Mouse (Mus musculus) ovary, postnatal 10 days (tissue): Measurements from ENCODE around the gene Adora2a.
"Not testable (repeated sequence)": the region's sequence is repeated elsewhere in the genome, so short reads cannot be mapped to it uniquely, and the experiment has no call there.

ENCODE experiments used
- DNase-seq: peaks from one replicate; pipeline ENCODE4 v3.0.0; 2022; ENCODE audit warnings: low spot score

Adora2a gene

DNA sequence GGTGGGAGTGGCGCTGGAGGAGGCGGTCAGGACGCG is at the start of gene Adora2a:
TSS of gene Adora2a (plus strand) at position 6 of the 36 bp plus-strand sequence.
- DNase-seq: no peak

DNA sequence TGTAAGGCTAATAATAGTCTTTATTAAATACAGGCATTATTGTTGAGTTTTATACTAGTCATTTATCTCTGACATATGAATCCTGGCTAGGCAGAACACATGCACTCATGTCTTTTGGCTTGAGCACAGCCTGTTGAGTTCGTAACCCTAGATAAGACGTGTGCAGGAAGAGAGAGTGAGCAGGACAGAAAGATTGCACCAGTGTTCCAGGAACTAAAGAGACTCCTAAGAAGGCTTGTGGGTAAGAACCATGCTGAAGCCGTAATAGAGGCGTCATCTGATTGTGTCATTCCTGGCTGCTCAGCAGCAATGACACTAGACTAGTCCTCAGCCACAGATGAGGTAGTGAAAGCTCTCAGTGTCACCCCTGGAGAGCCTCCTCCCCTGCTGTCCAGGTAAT is 43.7 kb upstream of the Adora2a start:
- DNase-seq: no peak

DNA sequence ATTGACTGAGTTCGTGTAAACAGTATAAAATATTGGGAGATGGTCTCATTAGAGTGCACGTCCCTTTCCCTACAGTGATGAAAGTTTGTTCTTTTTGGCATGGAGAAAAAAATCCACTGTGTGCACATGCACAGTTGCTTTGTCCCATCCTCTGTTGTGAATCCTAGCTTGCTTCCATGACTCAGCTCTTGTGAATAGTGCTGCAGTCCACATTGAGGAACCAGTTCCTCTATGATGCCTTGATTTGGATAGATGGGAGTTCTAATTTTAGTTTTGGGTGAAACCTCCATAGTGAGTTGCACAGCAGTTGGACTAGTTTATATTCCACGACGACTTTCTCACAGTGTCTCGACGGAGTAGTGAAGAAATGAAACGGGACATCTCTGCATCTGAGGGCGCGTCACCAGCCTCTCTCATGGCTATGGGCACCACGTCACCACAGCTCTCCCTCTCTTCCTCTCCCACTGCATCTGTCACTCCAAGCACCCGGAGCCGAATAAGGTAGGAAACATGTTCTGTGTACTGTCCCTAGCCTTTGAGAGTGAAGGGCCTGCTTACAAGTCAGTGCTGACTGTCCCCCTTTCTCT is 40.2 kb upstream of the Adora2a start:
- DNase-seq: no peak

DNA sequence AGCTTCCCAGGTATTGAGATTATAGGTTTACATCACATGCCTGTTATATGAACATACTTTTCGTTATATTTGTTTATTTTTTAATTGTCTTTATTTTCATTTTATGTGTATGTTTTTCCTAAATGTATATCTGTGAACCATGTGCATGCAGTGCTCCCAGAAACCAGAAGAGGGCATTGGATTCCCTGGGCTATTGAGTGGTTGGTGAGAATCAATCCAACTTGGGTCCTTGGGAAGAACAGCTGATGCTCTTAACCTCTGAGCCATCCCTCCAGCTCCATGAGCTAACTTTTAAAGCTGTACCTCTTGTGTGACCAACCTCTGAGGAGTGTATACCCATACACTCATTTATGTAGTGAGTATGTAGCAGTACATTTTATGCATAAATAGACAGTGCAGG is 39.2 kb upstream of the Adora2a start:
- no peak for DNase-seq

DNA sequence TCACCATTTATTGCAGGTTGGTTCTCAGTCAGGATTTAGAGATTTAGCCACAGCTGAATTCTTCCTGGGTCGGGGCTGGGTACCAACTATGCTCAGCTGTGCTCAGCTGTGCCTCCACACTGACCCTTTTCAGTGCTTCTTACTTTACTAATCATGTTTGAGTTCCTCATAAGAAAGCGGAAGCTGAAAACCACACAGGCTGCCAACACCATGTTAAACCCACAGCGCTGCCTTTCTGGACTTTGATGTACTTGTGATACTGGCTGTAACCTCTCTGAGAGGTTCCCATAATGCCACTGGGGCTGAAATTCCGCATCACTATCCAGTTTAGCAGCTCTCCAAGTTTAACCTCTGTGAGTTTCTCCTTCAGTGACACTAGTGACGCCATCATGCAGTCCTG is 34.0 kb upstream of the Adora2a start:
- DNase-seq: no peak

DNA sequence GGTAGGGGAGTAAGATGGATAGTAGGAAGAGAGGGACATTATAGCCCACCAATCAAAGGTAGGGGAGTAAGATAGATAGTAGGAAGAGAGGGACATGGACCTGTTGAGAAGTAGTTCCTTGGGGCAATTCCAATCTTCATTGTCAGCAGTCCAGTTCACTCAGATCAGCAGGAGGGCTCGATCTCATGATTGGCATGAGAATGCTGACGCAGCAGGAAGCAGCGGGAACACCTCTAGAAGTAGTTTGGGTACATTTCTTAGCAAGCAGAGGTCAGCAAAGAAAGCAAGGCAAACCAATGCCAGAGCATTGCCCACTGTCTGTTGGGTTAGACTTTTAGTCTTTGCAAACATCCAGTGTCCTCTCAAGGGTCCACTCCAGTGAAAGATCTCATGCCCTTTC is 32.9 kb upstream of the Adora2a start:
- no peak for DNase-seq

DNA sequence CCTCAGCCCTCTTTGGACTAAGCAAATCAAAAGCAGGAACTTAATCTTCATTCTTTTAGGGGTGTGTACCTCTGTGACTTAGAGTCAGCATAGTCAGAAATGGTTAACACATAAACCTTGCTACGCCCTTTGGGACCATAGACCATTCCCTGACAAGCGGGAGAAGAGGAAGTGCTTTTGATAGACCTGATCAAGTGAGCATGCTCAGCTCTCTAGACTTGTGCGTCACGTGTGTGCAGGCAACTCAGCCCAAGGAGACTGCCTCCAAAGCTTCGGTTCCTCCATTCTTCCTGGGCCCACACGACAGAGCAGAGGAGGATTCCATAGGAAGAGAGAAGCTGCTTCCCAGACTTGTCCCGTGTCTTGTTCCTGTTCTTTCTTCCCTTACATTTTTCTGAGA is 28.1 kb upstream of the Adora2a start:
- DNase-seq: no peak

DNA sequence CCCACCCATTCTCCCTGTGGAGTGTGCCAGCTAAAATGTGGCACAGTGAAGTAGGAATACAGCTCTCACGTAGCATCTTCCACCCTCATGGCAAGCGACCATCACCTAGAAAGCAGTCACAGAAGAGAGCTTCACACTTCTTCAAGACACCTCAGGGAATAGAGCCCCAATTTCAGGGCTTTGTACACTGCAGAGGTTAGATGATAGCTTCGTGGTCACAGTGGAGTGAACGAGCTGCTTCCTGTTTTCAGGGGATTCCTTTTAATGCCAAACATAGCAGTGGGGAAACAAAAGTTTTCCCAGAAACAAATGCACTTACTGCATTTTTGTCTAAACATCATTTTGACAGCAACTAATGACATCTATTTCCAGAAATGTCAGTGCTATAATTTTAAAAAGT is 27.3 kb upstream of the Adora2a start:
- DNase-seq: no peak

DNA sequence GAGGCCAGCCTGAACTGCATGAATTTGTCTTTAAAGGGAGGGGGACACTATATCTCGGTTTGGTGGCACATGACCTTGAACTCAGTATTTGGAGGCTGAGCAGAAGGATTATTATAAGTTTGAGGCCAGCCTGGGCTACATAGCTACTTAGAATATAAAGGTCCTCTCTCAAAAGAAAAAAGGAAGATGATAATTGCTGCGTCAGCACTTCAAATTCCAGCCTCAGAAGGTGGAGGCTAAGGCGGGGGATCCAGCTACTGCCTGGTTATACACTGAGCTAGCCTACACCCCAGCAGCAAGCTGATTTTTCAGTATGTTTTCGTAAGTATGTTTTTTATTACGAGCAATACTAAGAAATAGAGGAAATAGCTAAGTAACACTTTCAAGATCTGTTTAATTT is 26.0 kb upstream of the Adora2a start:
- DNase-seq: no peak

DNA sequence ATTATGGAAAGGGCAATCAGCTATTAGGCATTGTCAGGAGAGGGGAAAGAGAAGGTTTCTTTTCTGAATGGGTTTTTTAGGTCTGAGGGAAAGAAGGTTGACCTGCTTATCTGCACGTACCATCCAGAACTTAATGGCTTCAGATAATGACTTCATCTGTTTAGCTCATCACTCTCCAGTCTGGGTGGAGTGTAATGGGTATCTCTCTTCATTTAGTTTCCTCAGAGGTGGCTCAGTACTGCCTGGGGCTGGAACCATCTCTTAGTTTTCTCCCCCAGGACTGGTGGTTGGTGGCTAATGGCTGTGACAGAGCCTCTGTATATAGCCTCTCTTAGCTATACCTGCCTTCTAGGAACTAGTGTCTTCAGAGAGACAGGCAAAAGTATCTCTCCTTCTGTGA is 25.3 kb upstream of the Adora2a start:
- DNase-seq: no peak

DNA sequence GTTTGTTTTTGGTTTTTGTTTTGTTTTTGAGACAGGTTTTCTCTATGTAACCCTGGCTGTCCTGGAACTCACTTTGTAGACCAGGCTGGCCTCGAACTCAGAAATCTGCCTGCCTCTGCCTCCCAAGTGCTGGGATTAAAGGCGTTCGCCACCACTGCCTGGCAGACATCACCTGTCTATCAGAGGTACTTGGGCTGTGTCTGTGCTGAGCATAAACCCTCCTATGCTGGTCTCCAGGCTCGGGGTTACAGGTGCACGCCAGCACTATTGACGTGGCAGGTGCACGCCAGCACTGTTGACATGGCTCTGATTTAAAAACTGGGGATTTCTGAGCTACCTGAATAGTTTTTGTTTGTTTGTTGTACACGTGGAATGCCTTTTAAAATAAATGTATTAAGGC is 24.5 kb upstream of the Adora2a start:
- DNase-seq: not testable (repeated sequence)

DNA sequence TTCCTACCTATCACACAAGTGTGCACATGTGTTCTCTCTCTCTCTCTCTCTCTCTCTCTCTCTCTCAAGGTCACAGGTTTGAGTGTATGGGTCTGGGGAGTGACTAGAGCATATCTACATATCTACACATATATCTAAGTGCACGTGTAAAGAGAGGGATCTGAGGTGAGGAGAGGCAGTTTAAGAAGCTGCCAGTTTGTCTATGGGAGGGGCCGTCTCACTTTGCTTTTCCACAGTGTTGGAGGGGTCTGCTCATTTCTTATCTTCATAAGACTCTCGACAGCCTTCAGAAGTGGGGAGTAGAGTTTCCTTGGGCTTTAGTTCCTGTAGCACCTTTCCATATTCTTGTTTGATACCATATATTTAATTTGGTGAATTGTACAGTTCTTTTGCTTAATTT is 23.4 kb upstream of the Adora2a start:
- DNase-seq: no peak

DNA sequence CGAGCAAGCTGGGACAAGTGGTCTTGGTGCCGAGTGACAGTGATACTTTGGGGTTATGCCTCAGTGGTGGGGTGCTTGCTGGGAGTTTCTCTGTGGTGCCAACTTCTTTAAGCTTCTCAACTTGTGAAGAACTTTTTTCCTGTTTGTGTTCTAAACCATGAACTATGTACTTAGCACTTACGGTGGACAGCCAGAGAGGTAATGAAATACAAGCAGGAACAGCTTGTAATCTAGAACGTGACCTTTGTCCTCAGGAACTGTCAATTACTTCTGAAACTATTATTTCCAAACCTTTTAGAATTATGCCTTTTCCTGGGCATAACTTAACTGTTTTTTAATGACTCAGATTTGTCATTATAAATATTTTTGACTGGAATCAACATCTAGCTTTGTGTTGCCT is 22.3 kb upstream of the Adora2a start:
- DNase-seq: no peak

DNA sequence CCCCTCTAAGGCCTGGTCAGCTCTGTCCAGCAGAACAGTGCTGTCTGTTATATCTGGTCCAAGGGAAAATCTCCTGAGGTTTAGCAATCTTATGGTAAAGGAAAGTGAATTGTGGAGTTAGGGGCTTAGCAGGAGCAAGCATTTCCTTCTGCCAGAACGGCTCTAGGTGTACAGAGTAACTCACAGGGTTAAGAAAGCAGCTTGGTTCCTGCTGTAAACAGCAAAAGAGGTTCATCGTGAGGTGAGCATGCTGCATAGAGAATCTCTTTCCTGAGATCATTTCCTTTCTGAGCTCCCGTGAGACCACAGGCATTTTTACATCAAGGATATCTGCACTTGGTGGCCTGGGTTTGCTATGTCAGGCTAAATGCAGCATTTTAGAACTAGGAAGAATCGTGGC is 21.8 kb upstream of the Adora2a start:
- no peak for DNase-seq

DNA sequence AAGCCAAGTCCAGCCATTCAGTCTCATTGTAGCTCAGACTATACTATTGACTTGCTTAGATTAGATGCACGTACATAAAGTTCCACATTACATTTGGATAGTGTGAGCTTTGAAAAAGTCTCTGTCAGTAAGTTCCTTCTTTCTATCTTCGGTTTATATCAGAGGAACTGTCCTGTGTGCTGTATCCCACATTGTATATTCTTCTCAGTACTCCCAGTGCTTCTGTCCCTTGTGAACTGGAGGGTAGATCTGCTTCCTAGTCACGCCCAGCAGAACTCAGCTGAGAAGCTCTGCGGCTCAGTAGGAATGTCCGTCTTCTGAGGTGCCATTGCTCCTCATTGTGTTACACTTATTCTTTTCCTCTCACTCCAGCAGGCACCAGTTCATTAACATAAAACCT is 18.1 kb upstream of the Adora2a start:
- no peak for DNase-seq

DNA sequence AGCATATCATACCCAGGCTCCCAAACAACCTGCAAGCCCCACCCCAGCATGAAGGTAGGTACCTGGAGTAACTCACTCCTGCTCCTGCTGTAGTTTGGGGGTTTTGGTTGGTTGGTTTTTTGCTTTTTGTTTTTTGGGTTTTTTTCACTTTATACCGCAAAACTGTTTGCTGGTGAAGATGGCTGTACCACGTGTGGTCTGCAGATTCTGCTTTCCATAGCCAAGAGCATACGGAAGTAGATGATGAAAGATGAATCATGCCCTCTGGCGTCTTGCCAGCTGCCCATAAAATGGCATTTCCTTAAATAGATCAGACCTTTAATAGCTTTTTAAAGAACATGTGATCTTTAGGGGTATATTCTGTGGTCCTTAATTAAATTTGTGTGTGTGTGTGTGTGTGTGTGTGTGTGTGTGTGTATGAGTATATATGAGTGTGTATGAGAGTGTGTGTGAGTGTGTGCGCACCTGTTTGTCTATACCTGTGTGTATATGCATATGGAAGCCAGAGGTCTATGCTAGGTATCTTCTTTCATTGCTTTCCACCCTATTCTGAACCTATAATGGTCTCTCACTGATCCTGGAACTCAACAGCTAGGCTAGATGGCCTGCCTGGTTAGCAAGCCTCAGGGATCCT is 16.8 kb upstream of the Adora2a start:
- DNase-seq: no peak

DNA sequence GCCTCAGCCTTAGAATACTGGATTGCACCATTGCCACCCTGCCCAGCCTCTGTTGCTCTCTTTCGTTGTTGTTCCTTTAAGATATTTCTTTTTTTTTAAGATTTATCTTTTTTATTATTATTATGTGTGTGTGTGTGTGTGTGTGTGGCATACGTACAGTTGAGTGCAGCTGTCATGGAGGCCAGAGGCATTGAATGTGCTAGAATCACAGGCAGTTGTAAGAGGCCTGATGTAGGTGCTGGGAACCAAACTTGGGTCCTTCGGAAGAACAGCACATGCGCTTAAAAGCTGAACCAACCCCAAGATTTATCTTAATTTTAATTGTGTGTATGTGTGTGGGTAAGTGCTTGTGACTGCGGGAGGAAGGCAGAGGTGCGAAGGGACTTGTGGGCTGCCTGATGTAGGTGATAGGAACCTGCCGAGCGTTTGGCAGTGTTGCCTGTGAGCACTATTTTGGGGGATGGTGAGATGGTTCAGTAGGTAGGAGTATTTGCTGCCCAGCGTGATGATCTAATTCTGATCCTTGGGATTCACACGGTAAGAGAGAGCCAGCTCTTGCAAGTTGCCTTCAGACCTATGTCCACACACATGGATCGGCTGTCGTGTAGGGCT is 15.4 kb upstream of the Adora2a start:
- no peak for DNase-seq

DNA sequence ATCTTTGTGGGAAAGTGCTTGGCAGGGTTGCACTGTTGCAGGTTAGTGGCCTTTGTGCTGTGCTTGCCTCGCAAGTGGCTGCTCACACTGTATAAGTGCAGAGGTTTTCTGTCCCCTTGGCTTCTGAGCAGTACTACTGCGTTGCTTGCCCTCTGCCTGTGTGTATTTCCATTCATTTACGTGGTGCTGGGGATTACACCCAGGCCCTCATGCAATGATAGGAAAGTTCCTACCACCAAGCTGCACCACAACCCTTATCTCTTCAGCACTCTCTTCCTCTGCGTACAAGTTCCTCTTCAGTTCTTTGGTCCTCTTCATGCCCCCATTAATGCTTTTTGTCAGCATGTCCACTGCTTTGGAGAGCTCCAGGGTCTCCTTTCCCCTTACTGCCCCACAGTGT is 14.7 kb upstream of the Adora2a start:
- no peak for DNase-seq

DNA sequence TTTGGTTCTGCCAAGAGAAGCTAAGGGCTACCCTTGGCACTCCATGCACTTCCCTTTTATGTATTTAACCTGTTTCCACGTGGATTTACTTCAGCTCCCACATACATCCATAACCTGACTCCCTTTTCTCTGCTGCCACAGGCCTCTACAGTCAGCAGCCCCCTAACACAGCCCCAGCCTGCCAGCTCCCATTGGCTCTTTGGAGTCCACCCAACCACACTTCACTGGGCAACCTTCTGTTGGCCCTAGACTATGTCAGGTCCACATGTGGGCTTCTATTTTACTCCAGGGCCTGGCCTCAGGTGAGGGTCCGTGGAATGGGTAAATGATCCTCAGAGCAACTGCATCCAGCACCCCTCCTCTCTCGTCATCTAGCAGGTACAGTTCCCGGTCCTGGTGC is 14.1 kb upstream of the Adora2a start:
- no peak for DNase-seq

DNA sequence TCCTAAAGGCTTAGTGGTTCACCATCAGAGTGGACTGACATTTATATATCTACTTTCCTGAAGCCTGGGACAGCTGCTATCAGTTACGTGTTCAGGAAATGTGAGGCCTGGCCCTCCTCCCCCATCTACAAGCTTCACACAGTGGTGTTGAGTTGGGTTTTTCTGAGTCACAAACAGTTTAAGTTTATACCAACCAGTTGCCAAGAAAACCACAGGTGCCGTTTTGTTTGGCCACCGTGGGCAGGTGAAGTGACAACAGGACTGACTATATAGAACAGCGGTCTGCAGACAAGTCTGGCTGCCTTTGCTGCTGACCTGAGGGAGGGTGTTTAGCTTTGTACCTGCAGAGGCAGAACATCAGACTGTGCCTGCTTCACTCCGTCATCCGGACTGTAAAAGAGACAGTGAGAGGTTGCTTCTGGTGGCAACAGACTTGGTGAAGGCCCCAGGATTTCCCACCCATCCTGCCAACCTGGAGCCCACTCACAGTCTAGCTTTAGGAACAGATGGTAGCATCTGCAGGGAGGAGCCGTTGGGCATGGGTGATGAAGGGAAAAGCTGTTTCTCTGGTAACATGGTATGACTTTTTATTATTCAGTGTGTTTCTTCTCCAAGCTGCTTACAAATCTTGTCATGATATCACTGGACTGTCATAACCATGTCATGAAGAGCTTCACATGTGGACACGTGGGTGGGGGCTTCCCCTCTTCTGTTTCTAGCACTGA is 13.2 kb upstream of the Adora2a start:
- no peak for DNase-seq

DNA sequence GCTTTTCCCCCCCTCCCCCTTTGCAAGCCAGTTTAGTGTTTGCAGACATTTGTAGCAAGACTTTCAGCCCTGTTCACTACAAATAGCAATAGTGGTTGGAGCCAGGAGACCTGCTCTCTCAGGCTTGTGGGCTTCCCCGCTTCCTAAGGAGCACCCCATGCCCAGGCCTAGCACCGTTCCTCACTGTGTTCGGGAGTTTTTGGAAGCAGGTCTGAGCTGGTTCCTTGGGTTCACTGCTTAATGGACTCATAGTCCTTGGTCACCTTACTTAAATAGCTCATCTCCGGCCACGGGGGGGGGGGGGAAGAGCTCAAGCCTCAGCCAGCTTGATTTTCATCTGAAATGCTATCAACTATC is 12.7 kb upstream of the Adora2a start:
- DNase-seq: no peak

DNA sequence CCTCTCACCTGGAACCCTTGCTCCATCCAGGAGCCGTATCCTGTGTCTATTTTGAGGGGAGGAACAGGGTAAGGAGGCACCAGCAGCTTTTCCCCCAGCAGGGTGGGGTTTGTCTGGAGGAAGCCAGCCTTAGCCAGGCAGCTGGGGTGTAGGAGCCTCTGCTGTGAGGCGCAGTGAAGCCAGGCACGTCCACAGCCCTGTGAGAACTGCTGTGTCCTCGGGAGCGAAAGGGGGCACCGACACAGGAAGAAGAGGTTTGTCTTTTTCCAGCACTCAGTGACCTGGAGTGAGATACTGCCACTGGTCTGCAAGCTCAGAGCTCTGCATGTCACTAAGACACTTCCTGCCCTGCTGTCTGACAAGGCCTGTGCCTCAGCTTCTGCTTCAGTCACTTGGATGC is 12.3 kb upstream of the Adora2a start:
- DNase-seq: no peak

DNA sequence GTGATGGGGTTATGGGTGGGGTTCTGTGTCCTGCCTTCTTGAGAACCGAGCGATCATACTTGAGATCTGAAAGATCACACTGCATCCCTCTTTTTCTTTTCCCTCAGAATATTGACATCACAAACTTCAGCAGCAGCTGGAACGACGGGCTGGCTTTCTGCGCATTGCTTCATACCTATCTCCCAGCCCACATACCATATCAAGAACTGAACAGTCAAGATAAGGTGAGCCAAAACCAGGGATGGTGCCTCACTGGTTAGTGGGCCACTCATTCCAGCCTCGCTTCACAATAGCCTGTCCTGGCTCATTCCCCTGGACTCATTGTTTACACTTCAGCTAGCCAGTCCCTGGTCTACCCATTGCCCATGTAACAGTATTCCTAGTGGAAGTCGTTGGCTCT is 9.5 kb upstream of the Adora2a start:
- DNase-seq: no peak

DNA sequence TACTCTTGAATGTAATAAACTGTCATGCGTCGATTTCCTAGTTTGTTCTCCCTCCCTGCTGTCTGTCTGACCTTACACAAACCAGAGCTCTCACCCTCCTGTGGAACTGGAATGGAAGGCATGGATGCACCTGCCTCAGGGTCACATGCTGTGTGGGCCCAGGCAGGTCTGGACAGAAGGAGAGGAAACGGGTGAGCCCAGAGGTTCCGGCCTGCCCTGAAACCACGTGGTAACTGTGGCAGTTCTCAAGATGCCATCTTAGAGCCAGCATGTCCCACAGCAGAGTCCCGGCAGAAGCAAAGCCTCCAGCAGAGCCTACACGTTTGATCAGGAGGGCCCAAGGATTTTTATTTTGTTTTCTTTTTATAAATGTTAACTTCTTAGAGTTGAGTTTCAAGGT is 4.3 kb upstream of the Adora2a start:
- DNase-seq: no peak
